Mouse (Mus musculus): ENCODE data around the gene Kdsr. TPM values are rescaled to one million over a fixed set of nuclear protein-coding genes. Genes with fewer than 3 reads are reported as not detected.

Kdsr gene
- polyA plus RNA-seq, 1 experiment from 2014 or later = 13.4 TPM

Other genes with a start within 250 kb of the Kdsr start
- gene Bcl2, start 45.5 kb downstream of the Kdsr start, polyA plus RNA-seq (2014; fragmentation: Nextera tagmentation; extraction: Ambion mirVana) = 11.1 and 11.8 TPM in 2 replicates
- 54.9 and 64.5 TPM in 2 replicates for gene Vps4b, start 37.0 kb upstream of the Kdsr start, polyA plus RNA-seq (2014; fragmentation: Nextera tagmentation; extraction: Ambion mirVana)
- gene Serpinb5, start 101.4 kb upstream of the Kdsr start, polyA plus RNA-seq (2014; fragmentation: Nextera tagmentation; extraction: Ambion mirVana) = 21.5 and 33.9 TPM in 2 replicates
- gene Serpinb12, start 174.7 kb upstream of the Kdsr start, polyA plus RNA-seq (2014; fragmentation: Nextera tagmentation; extraction: Ambion mirVana) = 6.7 and 10.3 TPM in 2 replicates
- gene Serpinb13, start 221.3 kb upstream of the Kdsr start, polyA plus RNA-seq (2014; fragmentation: Nextera tagmentation; extraction: Ambion mirVana) = not detected in 2 replicates

Data from embryonic facial prominence, embryonic 14.5 days (tissue).